Mouse (Mus musculus): ENCODE data around the gene Ttc28. TPM values are rescaled to one million over a fixed set of nuclear protein-coding genes. Genes with fewer than 3 reads are reported as not detected.
"Not testable (repeated sequence)": the region's sequence is repeated elsewhere in the genome, so short reads cannot be mapped to it uniquely, and the experiment has no call there.

Ttc28 gene
- polyA plus RNA-seq, 1 experiment: 7.4 TPM

GRCm38 (mm10) chr5:111244061-111244460 is 364.5 kb downstream of the Ttc28 start:
- 89% methylated on average over 9 of the region's 9 CpGs for WGBS
- H3K4me1 ChIP-seq (ENCODE audit: control insufficient read depth, insufficient read depth, low read length): no peaks in the 10 kb centered on the region
- no peak for TF ChIP-seq POLR2A (IDR thresholded peaks at IDR 0.05; ENCODE audit: borderline replicate concordance, control insufficient read depth, low read depth, low read length)
- no peak for TF ChIP-seq CTCF (IDR thresholded peaks at IDR 0.05; ENCODE audit: control insufficient read depth, insufficient read depth, low read length)

DNA sequence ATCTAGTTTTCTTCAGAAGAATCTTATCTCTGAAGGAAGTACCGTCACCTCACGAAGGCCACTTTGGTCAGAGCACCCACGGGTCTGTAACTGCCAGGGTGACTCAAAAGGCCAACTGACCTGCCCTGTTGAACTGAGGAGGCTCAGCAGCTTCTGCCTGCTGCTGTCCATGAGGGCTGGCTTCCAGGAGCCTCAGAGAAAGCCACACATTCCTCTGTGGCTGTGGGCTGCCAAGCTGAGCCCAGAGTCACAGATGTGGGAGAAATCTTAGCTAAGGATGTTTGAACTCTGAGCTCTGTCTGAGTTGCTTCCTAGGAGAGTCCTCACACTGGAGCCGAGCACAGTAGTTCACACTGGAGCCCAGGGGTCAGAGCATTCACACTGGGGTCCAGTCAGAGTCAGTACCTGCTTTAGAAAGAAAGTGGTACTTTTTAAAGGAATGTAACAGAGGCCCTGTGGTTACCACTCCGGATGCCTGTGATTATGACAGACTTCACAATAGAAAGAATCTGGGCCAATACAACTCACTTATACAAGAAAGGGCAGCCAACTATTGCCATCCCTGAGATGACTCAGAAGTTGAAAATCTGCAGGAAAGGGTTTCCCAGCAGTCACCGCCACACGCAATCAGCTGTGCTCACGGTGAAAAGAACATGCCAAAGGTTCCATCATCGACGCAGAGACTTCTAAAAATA is 368.1 kb downstream of the Ttc28 start:
- Histone ChIP-seq H3K27ac (ENCODE audit: control insufficient read depth, insufficient read depth, low read depth, low read length, poor library complexity) (no peak overlapping the region), H3K4me3 (replicated peaks; ENCODE audit: control insufficient read depth, low read depth, low read length) (no peak overlapping the region), H3K4me1 (ENCODE audit: control insufficient read depth, insufficient read depth, low read length) (no peaks in the 10 kb centered on the region)
- TF ChIP-seq POLR2A (IDR thresholded peaks at IDR 0.05; ENCODE audit: borderline replicate concordance, control insufficient read depth, low read depth, low read length) (no peak), CTCF (IDR thresholded peaks at IDR 0.05; ENCODE audit: control insufficient read depth, insufficient read depth, low read length) (no peak)
- 58% methylated on average over 10 of the region's 10 CpGs for WGBS

More at GRCm38 (mm10) chr5:111244061-111244460, 364.5 kb downstream of the Ttc28 start:
- Histone ChIP-seq H3K27ac (ENCODE audit: control insufficient read depth, insufficient read depth, low read depth, low read length, poor library complexity) (no peak overlapping the region), H3K4me3 (replicated peaks; ENCODE audit: control insufficient read depth, low read depth, low read length) (no peak overlapping the region)

DNA sequence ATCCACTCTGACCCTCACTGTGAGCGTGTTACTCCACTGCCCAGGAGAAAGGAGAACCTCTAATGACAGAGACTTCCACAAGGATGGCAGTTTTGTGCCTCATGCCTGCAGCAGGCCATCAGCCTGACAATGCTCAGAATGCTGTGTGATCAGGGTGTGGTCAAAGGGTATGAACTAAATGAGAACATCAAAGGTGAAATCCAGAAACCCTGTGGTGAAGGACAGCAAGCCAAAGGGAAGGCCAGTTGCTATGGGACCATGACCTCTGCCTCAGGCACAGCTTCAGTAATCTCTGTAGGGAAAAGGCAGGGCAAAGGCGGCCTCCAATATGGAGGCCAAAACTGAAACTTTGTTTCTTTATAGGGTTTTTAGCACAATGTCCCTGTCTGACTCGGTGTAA is 372.5 kb downstream of the Ttc28 start:
- Histone ChIP-seq H3K4me1 (ENCODE audit: control insufficient read depth, insufficient read depth, low read length) (no peaks in the 10 kb centered on the region), H3K4me3 (replicated peaks; ENCODE audit: control insufficient read depth, low read depth, low read length) (no peak overlapping the region), H3K27ac (ENCODE audit: control insufficient read depth, insufficient read depth, low read depth, low read length, poor library complexity) (no peak overlapping the region)
- WGBS: 79% methylated on average over 3 of the region's 3 CpGs
- TF ChIP-seq POLR2A (IDR thresholded peaks at IDR 0.05; ENCODE audit: borderline replicate concordance, control insufficient read depth, low read depth, low read length) (no peak), CTCF (IDR thresholded peaks at IDR 0.05; ENCODE audit: control insufficient read depth, insufficient read depth, low read length) (no peak)

DNA sequence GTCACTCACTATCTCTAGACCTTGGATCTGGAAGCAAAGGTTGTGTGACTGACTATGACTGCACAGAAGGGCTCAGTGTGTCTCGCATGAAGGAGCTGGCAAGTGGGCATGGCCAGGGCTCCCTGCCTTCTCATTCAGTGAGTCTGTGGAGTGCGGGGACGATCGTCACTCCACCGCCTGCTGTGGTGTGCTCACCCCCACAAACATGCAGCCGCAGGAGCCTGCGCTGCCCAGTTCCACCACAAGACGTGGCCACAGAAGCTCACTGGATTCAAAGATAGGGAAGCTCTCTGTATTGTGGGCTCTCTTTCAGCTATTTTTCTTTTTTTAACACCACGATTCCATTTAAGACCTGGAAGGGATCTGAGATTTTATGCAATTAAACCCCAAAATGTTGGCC is 374.8 kb downstream of the Ttc28 start:
- H3K4me3 ChIP-seq (replicated peaks; ENCODE audit: control insufficient read depth, low read depth, low read length): no peak overlapping the region
- WGBS: 26% methylated on average over 9 of the region's 9 CpGs
- no peaks in the 10 kb centered on the region for H3K4me1 ChIP-seq (ENCODE audit: control insufficient read depth, insufficient read depth, low read length)
- no peak overlapping the region for H3K27ac ChIP-seq (ENCODE audit: control insufficient read depth, insufficient read depth, low read depth, low read length, poor library complexity)
- TF ChIP-seq CTCF (IDR thresholded peaks at IDR 0.05; ENCODE audit: control insufficient read depth, insufficient read depth, low read length): no peak
- TF ChIP-seq POLR2A (IDR thresholded peaks at IDR 0.05; ENCODE audit: borderline replicate concordance, control insufficient read depth, low read depth, low read length): no peak

DNA sequence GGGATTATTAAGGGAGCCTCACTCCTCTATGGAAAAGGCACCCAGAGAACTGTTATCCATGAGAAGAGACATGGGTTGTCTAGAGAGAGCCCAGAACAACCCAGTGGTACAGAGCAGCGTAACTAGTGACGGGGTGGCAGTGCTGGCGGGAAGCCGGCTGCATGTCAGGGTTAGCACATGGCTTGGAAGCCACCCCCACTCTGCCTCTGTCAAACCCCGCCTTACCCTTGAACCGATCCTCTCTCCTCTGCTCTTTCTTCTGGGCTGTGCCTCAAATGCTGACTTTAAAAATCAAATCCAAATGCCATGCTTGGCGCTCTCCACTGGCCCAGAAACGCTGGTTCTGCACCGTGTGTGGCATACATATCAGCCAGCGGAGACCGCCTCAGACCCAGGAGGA is 375.2 kb downstream of the Ttc28 start:
- 79% methylated on average over 11 of the region's 11 CpGs for WGBS
- no peak for TF ChIP-seq CTCF (IDR thresholded peaks at IDR 0.05; ENCODE audit: control insufficient read depth, insufficient read depth, low read length)
- no peak for TF ChIP-seq POLR2A (IDR thresholded peaks at IDR 0.05; ENCODE audit: borderline replicate concordance, control insufficient read depth, low read depth, low read length)

DNA sequence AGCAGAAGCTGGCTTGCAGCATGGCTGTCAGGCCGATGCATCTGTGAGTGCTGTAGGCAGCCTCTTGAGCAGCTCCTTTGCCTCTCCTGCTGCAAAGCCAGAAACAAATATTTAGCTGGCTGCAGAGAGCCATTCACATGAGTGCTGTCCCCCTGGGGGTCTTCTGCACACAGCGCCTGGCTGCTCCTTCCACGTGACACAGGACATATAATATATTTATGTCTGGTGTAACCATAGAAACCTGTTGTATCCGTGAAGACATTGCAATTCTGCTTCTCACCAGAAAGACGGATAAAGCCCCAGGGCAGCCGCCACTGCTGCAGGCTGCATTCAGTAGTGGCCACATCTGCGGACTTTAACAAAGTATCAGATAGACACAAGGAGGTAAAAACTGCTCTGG is 376.6 kb downstream of the Ttc28 start:
- H3K4me1 ChIP-seq (ENCODE audit: control insufficient read depth, insufficient read depth, low read length): no peaks in the 10 kb centered on the region
- 82% methylated on average over 7 of the region's 7 CpGs for WGBS
- no peak overlapping the region for H3K4me3 ChIP-seq (replicated peaks; ENCODE audit: control insufficient read depth, low read depth, low read length)
- TF ChIP-seq CTCF (IDR thresholded peaks at IDR 0.05; ENCODE audit: control insufficient read depth, insufficient read depth, low read length): no peak
- no peak for TF ChIP-seq POLR2A (IDR thresholded peaks at IDR 0.05; ENCODE audit: borderline replicate concordance, control insufficient read depth, low read depth, low read length)
- H3K27ac ChIP-seq (ENCODE audit: control insufficient read depth, insufficient read depth, low read depth, low read length, poor library complexity): no peak overlapping the region

More for the DNA sequence above, 375.2 kb downstream of the Ttc28 start:
- H3K4me1 ChIP-seq (ENCODE audit: control insufficient read depth, insufficient read depth, low read length): no peaks in the 10 kb centered on the region
- no peak overlapping the region for H3K4me3 ChIP-seq (replicated peaks; ENCODE audit: control insufficient read depth, low read depth, low read length)
- no peak overlapping the region for H3K27ac ChIP-seq (ENCODE audit: control insufficient read depth, insufficient read depth, low read depth, low read length, poor library complexity)

GRCm38 (mm10) chr5:111257127-111257526 is 377.5 kb downstream of the Ttc28 start:
- Histone ChIP-seq H3K27ac (ENCODE audit: control insufficient read depth, insufficient read depth, low read depth, low read length, poor library complexity) (no peak overlapping the region), H3K4me3 (replicated peaks; ENCODE audit: control insufficient read depth, low read depth, low read length) (no peak overlapping the region), H3K4me1 (ENCODE audit: control insufficient read depth, insufficient read depth, low read length) (no peaks in the 10 kb centered on the region; the same call in 1 of the 2 replicates)
- TF ChIP-seq CTCF (IDR thresholded peaks at IDR 0.05; ENCODE audit: control insufficient read depth, insufficient read depth, low read length) (peak; percentile 66; the same call in 1 of the 2 replicates), POLR2A (IDR thresholded peaks at IDR 0.05; ENCODE audit: borderline replicate concordance, control insufficient read depth, low read depth, low read length) (no peak)
- WGBS: 10% methylated on average over 2 of the region's 2 CpGs

- not testable (repeated sequence) for H3K4me1 ChIP-seq (ENCODE audit: control insufficient read depth, insufficient read depth, low read length); H3K27ac ChIP-seq (ENCODE audit: control insufficient read depth, insufficient read depth, low read depth, low read length, poor library complexity); H3K4me3 ChIP-seq (replicated peaks; ENCODE audit: control insufficient read depth, low read depth, low read length)
- WGBS: 88% methylated on average over 1 of the region's 1 CpGs
Observed at GRCm38 (mm10) chr5:111261162-111261561, 381.6 kb downstream of the Ttc28 start.
